ENCODE assay signal across 29 mouse cellular contexts in the genomic region with DNA sequence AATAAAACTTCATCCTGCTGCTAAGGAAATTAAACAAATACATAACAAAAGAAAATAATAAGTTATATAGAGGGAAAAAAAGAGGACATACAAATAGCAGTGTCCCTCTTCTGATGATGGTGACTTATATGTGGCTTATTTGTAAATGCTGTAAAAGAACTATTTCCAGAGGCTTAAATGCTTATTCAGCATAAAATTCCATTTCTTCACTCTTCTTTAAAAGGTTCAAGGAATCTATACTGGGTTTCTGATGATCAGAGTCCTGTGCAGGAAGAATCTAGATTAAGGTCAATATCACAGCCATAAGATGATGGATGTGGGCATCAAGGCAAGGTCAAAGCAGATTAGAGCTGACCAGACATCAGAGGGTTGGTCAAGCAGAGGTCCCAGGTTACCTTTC.
"Had no signal": no experiment of that assay in that cellular context is flagged by ENCODE, and none has a peak within 500 bp of the region (broad histone marks: within the 10 kb centered on the region; RNA-seq: fewer than 3 reads in every experiment).

No protein-coding gene starts in this region.

- ATAC-seq: hindbrain, embryonic 16.5 days; hindbrain, postnatal 0 days; inflammation-experienced regulatory T-cells, adult 6 months; intestine, embryonic 15.5 days; intestine, embryonic 16.5 days had no signal

- H3K4me2 ChIP-seq: heart, embryonic 11.5 days; heart, embryonic 12.5 days; heart, embryonic 13.5 days; heart, embryonic 15.5 days; hindbrain, embryonic 12.5 days; hindbrain, embryonic 13.5 days; hindbrain, embryonic 14.5 days; hindbrain, embryonic 15.5 days; intestine, embryonic 15.5 days; kidney, embryonic 15.5 days had no signal

- H3K4me1 ChIP-seq: heart, embryonic 10.5 days; heart, embryonic 12.5 days; heart, embryonic 15.5 days; hindbrain, embryonic 10.5 days; hindbrain, embryonic 12.5 days; intestine, embryonic 15.5 days; kidney, embryonic 15.5 days had no signal

- H3K36me3 ChIP-seq: heart, embryonic 10.5 days; heart, embryonic 12.5 days; heart, embryonic 13.5 days; heart, embryonic 15.5 days; hindbrain, embryonic 10.5 days; hindbrain, embryonic 12.5 days; hindbrain, embryonic 13.5 days; hindbrain, embryonic 15.5 days; intestine, embryonic 15.5 days; kidney, embryonic 15.5 days had no signal

- H3K4me3 ChIP-seq: heart, embryonic 10.5 days; heart, embryonic 12.5 days; heart, embryonic 13.5 days; heart, embryonic 15.5 days; hindbrain, embryonic 10.5 days; hindbrain, embryonic 12.5 days; hindbrain, embryonic 13.5 days; hindbrain, embryonic 15.5 days; intestine, embryonic 15.5 days; kidney, embryonic 15.5 days; layer of hippocampus, adult 2 months; left cerebral cortex, adult 2 months had no signal

- H3K9me3 ChIP-seq: heart, embryonic 10.5 days; heart, embryonic 12.5 days; heart, embryonic 13.5 days; heart, embryonic 15.5 days; hindbrain, embryonic 10.5 days; hindbrain, embryonic 12.5 days; hindbrain, embryonic 13.5 days; hindbrain, embryonic 15.5 days; intestine, embryonic 15.5 days; kidney, embryonic 15.5 days had no signal

- H3K27ac ChIP-seq: heart, embryonic 10.5 days; heart, embryonic 13.5 days; heart, embryonic 15.5 days; hindbrain, embryonic 10.5 days; hindbrain, embryonic 12.5 days; hindbrain, embryonic 13.5 days; hindbrain, embryonic 14.5 days; hindbrain, embryonic 15.5 days; hindbrain, postnatal 0 days; intestine, embryonic 15.5 days; kidney, embryonic 15.5 days; kidney, postnatal 0 days; layer of hippocampus, adult 2 months; left cerebral cortex, adult 2 months had no signal

- H3K27me3 ChIP-seq: heart, embryonic 12.5 days; heart, embryonic 13.5 days; heart, embryonic 15.5 days; hindbrain, embryonic 12.5 days; hindbrain, embryonic 13.5 days; hindbrain, embryonic 15.5 days; intestine, embryonic 15.5 days; kidney, embryonic 15.5 days had no signal

- H3K9ac ChIP-seq: heart, embryonic 12.5 days; heart, embryonic 13.5 days; heart, embryonic 15.5 days; hindbrain, embryonic 12.5 days; hindbrain, embryonic 13.5 days; hindbrain, embryonic 14.5 days; hindbrain, embryonic 15.5 days; intestine, embryonic 15.5 days; kidney, embryonic 15.5 days had no signal

- DNase-seq: heart, postnatal 14 days; heart, postnatal 36 days; kidney, adult 11 months; kidney, adult 18-20 months; kidney, adult 2 months; kidney, adult 8-10 months; kidney, adult 9 months; kidney, postnatal 14 days; kidney, postnatal 25 days; layer of hippocampus, adult 9-11 months had no signal
